Mouse (Mus musculus): Measurements from ENCODE around the gene Crygs. TPM values are rescaled to one million over a fixed set of nuclear protein-coding genes. Genes with fewer than 3 reads are reported as not detected.

Crygs gene
- polyA plus RNA-seq, 1 experiment, result 0.53 TPM

GRCm38 (mm10) chr16:22844834-22845233 is 33.5 kb upstream of the Crygs start:
- no peak for DNase-seq
- peaks cover 10% of the 10 kb centered on the region for H3K4me1 ChIP-seq (ENCODE audit: control insufficient read depth, insufficient read depth, low read length)
- no peaks in the 10 kb centered on the region for H3K27me3 ChIP-seq (replicated peaks; ENCODE audit: control insufficient read depth, insufficient read depth, low read length)
- H3K27ac ChIP-seq (ENCODE audit: insufficient read depth, low read depth, low read length), result peak overlapping the region; percentile 58
- TF ChIP-seq CTCF (conservative IDR thresholded peaks at IDR 0.05; ENCODE audit: insufficient read depth, insufficient read length, low read depth, low read length), result no peak
- TF ChIP-seq POLR2A (IDR thresholded peaks at IDR 0.05; ENCODE audit: low read depth, low read length), result no peak
- no peaks in the 10 kb centered on the region for H3K36me3 ChIP-seq (ENCODE audit: control insufficient read depth, insufficient read depth, low read length)
- H3K4me3 ChIP-seq (ENCODE audit: insufficient read depth, low read depth, low read length), result peak overlapping the region; percentile 77
- 40% methylated on average over 5 of the region's 5 CpGs for WGBS

GRCm38 (mm10) chr16:22844061-22844801 is 32.9 kb upstream of the Crygs start:
- H3K36me3 ChIP-seq (ENCODE audit: control insufficient read depth, insufficient read depth, low read length), result no peaks in the 10 kb centered on the region
- WGBS, result 4% methylated on average over 26 of the region's 26 CpGs
- peak overlapping the region; percentile 58 for H3K27ac ChIP-seq (ENCODE audit: insufficient read depth, low read depth, low read length)
- no peak for TF ChIP-seq POLR2A (IDR thresholded peaks at IDR 0.05; ENCODE audit: low read depth, low read length)
- TF ChIP-seq CTCF (conservative IDR thresholded peaks at IDR 0.05; ENCODE audit: insufficient read depth, insufficient read length, low read depth, low read length), result no peak
- no peaks in the 10 kb centered on the region for H3K27me3 ChIP-seq (replicated peaks; ENCODE audit: control insufficient read depth, insufficient read depth, low read length)
- peak overlapping the region; percentile 77 for H3K4me3 ChIP-seq (ENCODE audit: insufficient read depth, low read depth, low read length)
- peaks cover 10% of the 10 kb centered on the region for H3K4me1 ChIP-seq (ENCODE audit: control insufficient read depth, insufficient read depth, low read length)
- peak; percentile 93 for DNase-seq

- Histone ChIP-seq H3K36me3 (ENCODE audit: control insufficient read depth, insufficient read depth, low read length) (no peaks in the 10 kb centered on the region), H3K4me1 (ENCODE audit: control insufficient read depth, insufficient read depth, low read length) (peaks cover 10% of the 10 kb centered on the region), H3K27me3 (replicated peaks; ENCODE audit: control insufficient read depth, insufficient read depth, low read length) (no peaks in the 10 kb centered on the region), H3K27ac (ENCODE audit: insufficient read depth, low read depth, low read length) (no peak overlapping the region), H3K4me3 (ENCODE audit: insufficient read depth, low read depth, low read length) (no peak overlapping the region)
- WGBS, result 94% methylated on average over 5 of the region's 5 CpGs
- TF ChIP-seq POLR2A (IDR thresholded peaks at IDR 0.05; ENCODE audit: low read depth, low read length) (no peak), CTCF (conservative IDR thresholded peaks at IDR 0.05; ENCODE audit: insufficient read depth, insufficient read length, low read depth, low read length) (no peak)
- no peak for DNase-seq
Measured at GRCm38 (mm10) chr16:22842871-22843270, 31.5 kb upstream of the Crygs start.

DNA sequence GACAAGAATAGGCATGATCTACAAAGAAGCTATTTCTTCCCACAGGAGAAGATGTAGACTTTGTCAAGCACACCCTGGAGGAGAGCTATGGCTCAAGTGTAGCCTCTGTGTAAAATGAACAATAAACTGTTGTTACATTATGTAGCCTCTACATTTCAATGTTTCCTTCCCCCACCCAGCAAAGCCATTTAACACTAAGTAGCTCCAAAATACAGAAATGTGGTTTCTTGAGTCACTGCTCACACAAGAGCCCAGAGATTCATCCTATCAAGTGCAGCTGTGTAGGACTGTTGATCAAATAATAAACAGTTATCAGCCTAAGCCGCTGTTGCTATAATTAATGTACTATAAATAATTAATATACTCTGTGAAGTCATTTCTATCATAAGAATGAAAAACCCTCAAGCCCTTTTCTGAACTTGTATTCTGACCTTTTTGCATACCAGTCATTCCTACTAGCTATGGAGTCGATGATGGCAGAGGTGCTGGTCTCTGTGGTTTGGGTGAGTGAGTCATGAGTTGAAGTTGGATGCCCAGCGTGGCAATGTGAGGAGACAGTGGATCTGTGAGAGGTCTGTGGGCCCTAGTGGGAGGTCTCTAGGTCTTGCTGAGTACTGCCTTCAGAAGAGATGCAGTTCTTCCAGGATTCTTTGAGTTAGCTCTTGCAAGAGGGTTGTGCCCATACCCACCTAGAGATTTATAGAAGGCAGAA is 27.9 kb upstream of the Crygs start:
- DNase-seq, result no peak
- Histone ChIP-seq H3K4me1 (ENCODE audit: control insufficient read depth, insufficient read depth, low read length) (no peaks in the 10 kb centered on the region; the same call in 1 of the 2 replicates), H3K4me3 (ENCODE audit: insufficient read depth, low read depth, low read length) (no peak overlapping the region), H3K36me3 (ENCODE audit: control insufficient read depth, insufficient read depth, low read length) (peaks cover 1% of the 10 kb centered on the region; the same call in 1 of the 2 replicates), H3K27ac (ENCODE audit: insufficient read depth, low read depth, low read length) (no peak overlapping the region), H3K27me3 (replicated peaks; ENCODE audit: control insufficient read depth, insufficient read depth, low read length) (no peaks in the 10 kb centered on the region)
- TF ChIP-seq POLR2A (IDR thresholded peaks at IDR 0.05; ENCODE audit: low read depth, low read length), result no peak
- no peak for TF ChIP-seq CTCF (conservative IDR thresholded peaks at IDR 0.05; ENCODE audit: insufficient read depth, insufficient read length, low read depth, low read length)
- WGBS, result 54% methylated on average over 3 of the region's 3 CpGs

DNA sequence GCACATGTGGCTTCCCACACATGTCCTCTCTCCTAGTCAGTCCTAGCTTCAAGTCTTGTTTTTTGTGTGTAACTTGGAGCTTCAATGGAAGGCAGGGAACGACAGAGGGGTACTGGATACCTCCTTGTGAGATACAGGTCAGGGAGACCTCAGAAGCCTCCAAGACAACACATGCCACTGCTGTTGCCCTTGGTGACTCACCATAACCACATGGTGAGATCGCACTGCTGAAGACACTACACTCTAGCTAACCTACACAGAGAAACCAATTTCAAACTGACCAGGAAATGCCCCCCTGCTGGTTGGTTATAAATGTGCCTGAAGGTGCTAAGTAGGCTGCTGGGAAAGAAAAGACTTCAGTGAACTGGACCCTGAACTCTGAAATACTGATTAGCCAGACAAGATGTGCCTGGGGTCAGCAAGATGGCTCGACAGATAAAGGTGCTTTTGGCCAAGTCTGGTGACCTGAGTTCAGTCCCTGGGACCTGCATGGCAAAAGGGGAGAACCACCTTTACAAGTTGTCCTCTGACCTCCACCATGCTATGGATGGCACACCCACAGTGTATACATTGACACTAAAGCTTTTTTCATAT is 21.7 kb upstream of the Crygs start:
- WGBS, result 88% methylated on average over 3 of the region's 3 CpGs

DNA sequence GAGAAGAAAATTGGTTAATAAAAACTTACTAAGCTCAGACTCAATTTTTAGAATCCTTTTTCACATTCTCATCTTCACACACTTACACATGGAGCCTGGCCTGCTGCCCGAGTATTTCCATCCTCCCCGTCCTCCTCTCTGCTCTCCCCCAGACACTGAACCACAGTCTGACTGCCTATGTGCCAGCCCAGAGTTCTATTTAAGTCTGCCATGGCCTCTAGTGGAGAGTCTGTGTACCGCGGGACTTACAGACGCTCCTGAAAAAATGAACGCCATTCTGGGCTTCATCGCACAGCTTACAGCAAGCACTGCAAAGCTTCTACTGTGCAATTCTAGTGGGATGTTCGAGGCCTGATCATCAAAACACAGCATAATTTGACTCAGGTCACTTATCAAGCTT is 9.4 kb upstream of the Crygs start:
- no peak for TF ChIP-seq POLR2A (IDR thresholded peaks at IDR 0.05; ENCODE audit: low read depth, low read length)
- TF ChIP-seq CTCF (conservative IDR thresholded peaks at IDR 0.05; ENCODE audit: insufficient read depth, insufficient read length, low read depth, low read length), result no peak; the same call in 1 of the 2 replicates
- DNase-seq, result no peak
- 38% methylated on average over 8 of the region's 8 CpGs for WGBS

More for the DNA sequence above, 21.7 kb upstream of the Crygs start:
- no peak for DNase-seq
- H3K27me3 ChIP-seq (replicated peaks; ENCODE audit: control insufficient read depth, insufficient read depth, low read length), result no peaks in the 10 kb centered on the region
- H3K4me3 ChIP-seq (ENCODE audit: insufficient read depth, low read depth, low read length), result no peak overlapping the region
- TF ChIP-seq POLR2A (IDR thresholded peaks at IDR 0.05; ENCODE audit: low read depth, low read length) (no peak), CTCF (conservative IDR thresholded peaks at IDR 0.05; ENCODE audit: insufficient read depth, insufficient read length, low read depth, low read length) (no peak)
- H3K4me1 ChIP-seq (ENCODE audit: control insufficient read depth, insufficient read depth, low read length), result no peaks in the 10 kb centered on the region
- no peak overlapping the region for H3K27ac ChIP-seq (ENCODE audit: insufficient read depth, low read depth, low read length)
- H3K36me3 ChIP-seq (ENCODE audit: control insufficient read depth, insufficient read depth, low read length), result peaks cover 1% of the 10 kb centered on the region; the same call in 1 of the 2 replicates

More for the DNA sequence above, 9.4 kb upstream of the Crygs start:
- no peak overlapping the region for H3K27ac ChIP-seq (ENCODE audit: insufficient read depth, low read depth, low read length)
- H3K4me3 ChIP-seq (ENCODE audit: insufficient read depth, low read depth, low read length), result no peak overlapping the region
- H3K27me3 ChIP-seq (replicated peaks; ENCODE audit: control insufficient read depth, insufficient read depth, low read length), result no peaks in the 10 kb centered on the region
- H3K4me1 ChIP-seq (ENCODE audit: control insufficient read depth, insufficient read depth, low read length), result no peaks in the 10 kb centered on the region
- H3K36me3 ChIP-seq (ENCODE audit: control insufficient read depth, insufficient read depth, low read length), result no peaks in the 10 kb centered on the region; the same call in 1 of the 2 replicates
